Mouse (Mus musculus): Measurements from ENCODE around the gene Atp6v1g1. TPM values are rescaled to one million over a fixed set of nuclear protein-coding genes. Genes with fewer than 3 reads are reported as not detected.

The Atp6v1g1 gene
- polyA plus RNA-seq, 1 experiment = 83.4 TPM

GRCm38 (mm10) chr4:63528946-63529345, 15.6 kb upstream of the Atp6v1g1 start:
- no peaks in the 10 kb centered on the region for H3K4me1 ChIP-seq (ENCODE audit: control insufficient read depth, insufficient read depth, low read length)
- no peak overlapping the region for H3K27ac ChIP-seq (ENCODE audit: control insufficient read depth, insufficient read depth, low read depth, low read length)
- no peak for TF ChIP-seq POLR2A (IDR thresholded peaks at IDR 0.05; ENCODE audit: control insufficient read depth, low read depth, low read length)
- no peak for TF ChIP-seq CTCF (IDR thresholded peaks at IDR 0.05; ENCODE audit: control insufficient read depth, insufficient read depth, insufficient replicate concordance, low read depth, low read length)
- no peaks in the 10 kb centered on the region for H3K27me3 ChIP-seq (ENCODE audit: control insufficient read depth, insufficient read depth, low read length)
- no peak overlapping the region for H3K4me3 ChIP-seq (ENCODE audit: control insufficient read depth, low read depth, low read length)
- no peaks in the 10 kb centered on the region for H3K36me3 ChIP-seq (ENCODE audit: control insufficient read depth, insufficient read depth, low read length)

- H3K27me3 ChIP-seq (ENCODE audit: control insufficient read depth, insufficient read depth, low read length) = no peaks in the 10 kb centered on the region
- no peak overlapping the region for H3K27ac ChIP-seq (ENCODE audit: control insufficient read depth, insufficient read depth, low read depth, low read length)
- no peak for TF ChIP-seq POLR2A (IDR thresholded peaks at IDR 0.05; ENCODE audit: control insufficient read depth, low read depth, low read length)
- TF ChIP-seq CTCF (IDR thresholded peaks at IDR 0.05; ENCODE audit: control insufficient read depth, insufficient read depth, insufficient replicate concordance, low read depth, low read length) = no peak
- no peaks in the 10 kb centered on the region for H3K36me3 ChIP-seq (ENCODE audit: control insufficient read depth, insufficient read depth, low read length)
- no peak overlapping the region for H3K4me3 ChIP-seq (ENCODE audit: control insufficient read depth, low read depth, low read length)
- H3K4me1 ChIP-seq (ENCODE audit: control insufficient read depth, insufficient read depth, low read length) = no peaks in the 10 kb centered on the region
Observed at GRCm38 (mm10) chr4:63530409-63530808, 14.2 kb upstream of the Atp6v1g1 start.

GRCm38 (mm10) chr4:63537602-63538001, 7.0 kb upstream of the Atp6v1g1 start:
- no peak overlapping the region for H3K4me3 ChIP-seq (ENCODE audit: control insufficient read depth, low read depth, low read length)
- no peak overlapping the region for H3K27ac ChIP-seq (ENCODE audit: control insufficient read depth, insufficient read depth, low read depth, low read length)
- no peaks in the 10 kb centered on the region for H3K27me3 ChIP-seq (ENCODE audit: control insufficient read depth, insufficient read depth, low read length)
- TF ChIP-seq CTCF (IDR thresholded peaks at IDR 0.05; ENCODE audit: control insufficient read depth, insufficient read depth, insufficient replicate concordance, low read depth, low read length) (no peak), POLR2A (IDR thresholded peaks at IDR 0.05; ENCODE audit: control insufficient read depth, low read depth, low read length) (no peak)
- H3K4me1 ChIP-seq (ENCODE audit: control insufficient read depth, insufficient read depth, low read length) = no peaks in the 10 kb centered on the region
- H3K36me3 ChIP-seq (ENCODE audit: control insufficient read depth, insufficient read depth, low read length) = no peaks in the 10 kb centered on the region

- TF ChIP-seq POLR2A (IDR thresholded peaks at IDR 0.05; ENCODE audit: control insufficient read depth, low read depth, low read length) = no peak
- TF ChIP-seq CTCF (IDR thresholded peaks at IDR 0.05; ENCODE audit: control insufficient read depth, insufficient read depth, insufficient replicate concordance, low read depth, low read length) = no peak
Observed at GRCm38 (mm10) chr4:63542209-63542608, 2.4 kb upstream of the Atp6v1g1 start.

DNA sequence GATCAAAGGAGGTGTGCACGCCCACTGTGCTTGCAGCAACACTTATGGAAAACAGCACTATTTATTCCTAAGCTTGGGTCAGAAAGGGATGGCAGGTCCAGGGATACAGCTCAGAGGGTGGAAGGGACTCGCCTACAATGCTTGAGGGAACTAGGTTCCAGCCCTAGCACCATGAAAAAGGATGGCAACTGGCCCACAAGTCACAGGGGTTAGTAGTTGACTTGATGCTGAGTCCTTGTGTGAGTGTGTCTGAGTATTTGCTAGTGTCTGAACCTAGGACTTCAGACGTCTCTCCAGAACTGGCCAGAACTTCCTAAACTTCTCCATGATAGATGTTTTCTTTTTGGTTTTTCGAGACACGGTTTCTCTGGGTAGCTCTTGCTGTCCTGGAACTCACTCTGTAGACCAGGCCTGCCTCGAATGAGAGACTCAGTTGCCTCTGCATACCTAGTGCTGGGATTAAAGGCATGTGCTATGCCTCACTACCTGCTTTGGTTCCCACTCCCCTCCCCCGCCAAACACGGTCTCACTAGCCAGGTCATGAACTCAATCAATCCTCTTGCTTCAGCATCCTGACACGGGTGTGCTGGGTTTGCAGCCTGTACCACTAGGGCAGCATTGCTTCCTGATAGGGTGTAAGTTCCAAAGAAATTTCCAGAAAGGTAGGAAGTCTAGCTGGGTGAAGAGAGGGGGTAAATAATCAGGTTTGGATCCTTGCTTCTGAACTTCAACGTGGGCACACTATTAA, 652 bp upstream of the Atp6v1g1 start:
- Histone ChIP-seq H3K27me3 (ENCODE audit: control insufficient read depth, insufficient read depth, low read length) (no peaks in the 10 kb centered on the region), H3K4me1 (ENCODE audit: control insufficient read depth, insufficient read depth, low read length) (peaks cover 9% of the 10 kb centered on the region), H3K36me3 (ENCODE audit: control insufficient read depth, insufficient read depth, low read length) (no peaks in the 10 kb centered on the region), H3K27ac (ENCODE audit: control insufficient read depth, insufficient read depth, low read depth, low read length) (peak overlapping the region; percentile 82), H3K4me3 (ENCODE audit: control insufficient read depth, low read depth, low read length) (peak overlapping the region; percentile 73)
- TF ChIP-seq CTCF (IDR thresholded peaks at IDR 0.05; ENCODE audit: control insufficient read depth, insufficient read depth, insufficient replicate concordance, low read depth, low read length) (no peak), POLR2A (IDR thresholded peaks at IDR 0.05; ENCODE audit: control insufficient read depth, low read depth, low read length) (no peak)

More at GRCm38 (mm10) chr4:63542209-63542608, 2.4 kb upstream of the Atp6v1g1 start:
- no peak overlapping the region for H3K4me3 ChIP-seq (ENCODE audit: control insufficient read depth, low read depth, low read length)
- H3K4me1 ChIP-seq (ENCODE audit: control insufficient read depth, insufficient read depth, low read length) = peaks cover 9% of the 10 kb centered on the region
- H3K36me3 ChIP-seq (ENCODE audit: control insufficient read depth, insufficient read depth, low read length) = no peaks in the 10 kb centered on the region
- no peak overlapping the region for H3K27ac ChIP-seq (ENCODE audit: control insufficient read depth, insufficient read depth, low read depth, low read length)
- H3K27me3 ChIP-seq (ENCODE audit: control insufficient read depth, insufficient read depth, low read length) = no peaks in the 10 kb centered on the region

DNA sequence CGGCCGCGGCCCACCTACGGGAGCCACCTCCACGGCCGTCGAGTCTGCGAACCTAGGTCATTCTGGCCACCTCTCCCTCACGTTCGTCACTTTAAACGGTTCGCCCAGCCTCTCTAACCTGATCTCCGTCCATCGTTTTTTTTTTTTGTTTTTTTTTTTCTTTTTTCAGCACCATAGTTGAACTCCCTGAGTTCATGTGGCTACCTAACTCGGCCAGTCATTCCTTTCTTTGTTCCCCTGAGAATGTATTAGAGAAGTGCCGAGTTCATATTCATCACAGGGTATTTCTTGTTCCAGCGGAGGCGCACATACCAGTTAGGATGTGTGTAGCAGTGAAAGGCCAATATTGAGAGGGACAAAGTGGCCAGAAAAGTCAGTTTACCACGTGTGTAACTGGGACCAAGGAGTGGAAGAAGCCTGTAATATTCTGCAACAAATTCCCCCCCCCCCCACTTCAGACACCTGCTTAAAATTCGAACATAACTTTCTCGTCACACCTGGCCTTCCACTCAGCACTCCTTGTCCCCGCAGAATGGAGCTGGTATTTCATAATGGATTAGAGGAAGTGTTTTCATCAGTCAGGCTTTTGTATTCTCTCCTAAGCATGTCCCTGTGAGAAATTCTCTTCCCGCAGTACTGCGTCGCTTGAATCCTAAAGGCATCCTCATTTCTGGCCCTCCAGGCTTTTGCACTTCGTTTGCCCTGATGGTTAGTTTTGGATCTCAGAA, 823 bp downstream of the Atp6v1g1 start:
- H3K4me3 ChIP-seq (ENCODE audit: control insufficient read depth, low read depth, low read length) = peak overlapping the region; percentile 99
- H3K36me3 ChIP-seq (ENCODE audit: control insufficient read depth, insufficient read depth, low read length) = no peaks in the 10 kb centered on the region
- TF ChIP-seq CTCF (IDR thresholded peaks at IDR 0.05; ENCODE audit: control insufficient read depth, insufficient read depth, insufficient replicate concordance, low read depth, low read length) = no peak
- no peak for TF ChIP-seq POLR2A (IDR thresholded peaks at IDR 0.05; ENCODE audit: control insufficient read depth, low read depth, low read length)
- no peaks in the 10 kb centered on the region for H3K27me3 ChIP-seq (ENCODE audit: control insufficient read depth, insufficient read depth, low read length)
- H3K27ac ChIP-seq (ENCODE audit: control insufficient read depth, insufficient read depth, low read depth, low read length) = peak overlapping the region; percentile 98
- peaks cover 9% of the 10 kb centered on the region for H3K4me1 ChIP-seq (ENCODE audit: control insufficient read depth, insufficient read depth, low read length)

DNA sequence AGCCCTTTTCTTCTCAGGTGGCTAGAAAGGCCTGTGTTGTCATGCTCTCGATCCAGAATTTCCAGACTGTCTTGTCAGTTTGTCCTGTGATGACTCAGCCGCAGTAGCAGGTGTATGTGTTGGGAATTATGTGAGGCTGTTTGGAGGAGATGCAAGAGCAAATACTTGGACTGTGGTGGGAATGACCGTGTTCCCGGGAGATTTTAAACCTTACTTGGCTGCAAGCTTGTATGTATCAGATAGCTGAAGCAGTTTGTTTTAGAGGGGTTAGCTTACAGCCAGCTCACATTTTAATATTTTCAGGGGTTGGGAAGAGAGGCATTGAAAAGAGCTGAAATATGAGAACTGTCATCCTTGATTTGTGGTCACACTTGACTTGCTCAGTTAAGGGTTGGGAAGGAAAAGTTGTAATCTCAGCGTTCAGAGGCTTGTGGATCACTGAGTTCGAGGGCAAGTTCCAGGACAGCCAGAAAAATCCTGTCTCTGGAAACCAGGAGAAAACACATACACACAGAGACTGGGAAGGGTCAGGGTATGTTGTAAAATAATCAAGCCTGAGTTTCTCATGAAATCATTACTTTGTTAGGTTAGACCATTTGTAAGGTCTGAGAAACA, 2.0 kb downstream of the Atp6v1g1 start:
- no peak for TF ChIP-seq POLR2A (IDR thresholded peaks at IDR 0.05; ENCODE audit: control insufficient read depth, low read depth, low read length)
- TF ChIP-seq CTCF (IDR thresholded peaks at IDR 0.05; ENCODE audit: control insufficient read depth, insufficient read depth, insufficient replicate concordance, low read depth, low read length) = no peak
- Histone ChIP-seq H3K27me3 (ENCODE audit: control insufficient read depth, insufficient read depth, low read length) (no peaks in the 10 kb centered on the region), H3K36me3 (ENCODE audit: control insufficient read depth, insufficient read depth, low read length) (no peaks in the 10 kb centered on the region), H3K4me1 (ENCODE audit: control insufficient read depth, insufficient read depth, low read length) (peaks cover 9% of the 10 kb centered on the region), H3K27ac (ENCODE audit: control insufficient read depth, insufficient read depth, low read depth, low read length) (no peak overlapping the region), H3K4me3 (ENCODE audit: control insufficient read depth, low read depth, low read length) (no peak overlapping the region)

Measured in testis, adult 2 months (tissue).